Mouse (Mus musculus) skeletal muscle tissue, adult 2 months (tissue): Measurements from ENCODE around the gene Capn7.
A peak's percentile ranks its signal among the peaks of the same experiment; 100 is the strongest.

ENCODE experiments used
- DNase-seq: peaks from one replicate; pipeline ENCODE4 v3.0.0-alpha.2; 2012; ENCODE audit warnings: low read depth, low spot score

Capn7 gene

DNA sequence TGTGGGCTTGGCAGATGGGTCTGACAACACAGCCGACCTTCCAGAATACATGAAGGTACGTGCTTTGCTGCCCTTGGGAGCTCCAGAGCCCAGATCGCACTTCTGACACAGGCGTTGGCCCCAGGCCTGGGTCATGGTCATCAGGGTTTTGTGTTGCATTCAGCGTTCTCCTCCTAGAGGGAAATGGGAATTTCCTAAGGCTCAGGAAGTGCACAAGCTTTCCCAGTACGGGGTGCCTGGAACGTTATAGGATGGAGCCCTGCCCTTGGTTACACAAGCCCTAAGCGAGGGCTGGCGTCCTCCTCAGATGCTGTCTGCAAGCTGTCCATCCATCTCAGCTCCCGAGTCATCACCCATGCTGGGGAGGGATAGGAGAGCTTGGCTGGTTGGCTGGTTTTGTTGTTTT is 76.2 kb downstream of the Capn7 start:
- DNase-seq = peak; percentile 62

- DNase-seq = no peak
Measured at GRCm38 (mm10) chr14:31413475-31414086, 77.1 kb downstream of the Capn7 start.

- DNase-seq = no peak
Measured at GRCm38 (mm10) chr14:31414235-31414966, 78.0 kb downstream of the Capn7 start.

DNA sequence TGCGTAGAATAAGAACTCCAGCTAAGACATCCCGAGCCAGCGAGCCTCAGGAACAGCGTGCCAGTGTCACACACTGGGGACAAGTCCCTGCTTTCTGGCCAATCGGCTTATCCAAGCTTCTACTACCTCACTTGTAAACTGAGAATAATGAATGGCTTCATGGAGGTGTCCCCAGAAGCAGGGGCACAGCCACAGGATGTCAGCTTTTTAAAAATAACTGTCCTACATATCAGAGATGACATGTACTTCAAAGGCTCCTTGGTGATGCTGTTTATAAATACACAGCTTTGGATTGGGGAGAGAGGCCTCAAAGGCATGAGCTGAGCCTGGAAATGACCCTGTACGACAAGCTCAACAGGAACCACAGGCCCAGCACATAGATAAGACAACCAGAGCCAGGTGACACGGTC is 78.5 kb downstream of the Capn7 start:
- peak; percentile 85 for DNase-seq

GRCm38 (mm10) chr14:31416411-31416810 is 80.0 kb downstream of the Capn7 start:
- DNase-seq = no peak

DNA sequence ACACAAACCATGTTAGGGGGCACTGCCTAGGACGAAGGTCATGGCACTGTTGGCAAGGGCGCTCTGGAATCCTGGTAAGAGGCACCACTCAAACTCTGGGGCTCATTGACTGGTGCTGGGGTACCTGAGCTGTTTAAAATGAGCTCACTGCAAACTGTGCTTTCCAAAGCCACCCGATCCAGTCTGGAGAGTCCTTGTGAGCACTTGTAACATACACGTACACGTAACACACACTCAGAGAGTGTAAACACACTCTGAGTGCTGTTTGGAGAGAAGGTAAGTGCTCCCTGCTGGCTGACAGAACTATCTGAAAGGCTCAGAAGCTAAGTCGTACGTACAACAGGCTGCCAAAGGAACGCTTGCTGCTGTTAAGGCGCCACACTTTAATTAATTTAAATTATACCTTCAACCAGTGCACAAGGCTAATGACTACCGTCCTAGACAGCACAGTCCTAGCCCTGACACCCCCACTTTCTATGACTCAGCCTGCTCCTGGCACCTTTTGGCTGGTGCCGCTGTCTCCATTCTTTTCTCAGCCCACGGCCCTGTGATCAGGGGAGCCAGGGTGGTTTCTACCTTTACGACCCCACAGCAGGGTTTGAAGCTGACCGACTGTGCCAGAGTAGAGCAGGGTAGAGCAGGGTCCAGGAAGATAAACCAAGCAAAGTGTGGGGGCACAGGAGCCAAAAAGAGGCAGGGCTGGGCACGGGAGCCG is 80.6 kb downstream of the Capn7 start:
- DNase-seq = no peak

DNA sequence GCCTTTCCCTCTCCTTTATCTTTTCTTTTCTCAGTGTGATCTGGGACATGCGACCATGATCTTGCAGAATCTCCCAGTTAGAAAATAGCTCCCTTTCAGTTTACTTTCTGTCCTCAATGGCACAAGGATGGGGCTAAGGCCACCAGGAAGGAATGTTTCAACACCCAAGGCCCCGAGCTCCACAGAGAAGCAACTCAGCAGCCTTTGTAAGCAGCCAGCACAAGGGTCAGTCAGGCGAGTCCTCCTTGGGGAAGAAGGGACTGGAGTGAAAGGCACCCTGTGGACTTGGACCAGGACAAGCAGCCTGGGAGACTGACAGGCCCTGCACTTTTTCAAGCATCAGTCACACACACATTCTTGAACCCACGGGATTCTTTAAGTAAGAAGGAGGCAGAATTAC is 82.8 kb downstream of the Capn7 start:
- DNase-seq = no peak

GRCm38 (mm10) chr14:31420135-31420534 is 83.7 kb downstream of the Capn7 start:
- DNase-seq = no peak

DNA sequence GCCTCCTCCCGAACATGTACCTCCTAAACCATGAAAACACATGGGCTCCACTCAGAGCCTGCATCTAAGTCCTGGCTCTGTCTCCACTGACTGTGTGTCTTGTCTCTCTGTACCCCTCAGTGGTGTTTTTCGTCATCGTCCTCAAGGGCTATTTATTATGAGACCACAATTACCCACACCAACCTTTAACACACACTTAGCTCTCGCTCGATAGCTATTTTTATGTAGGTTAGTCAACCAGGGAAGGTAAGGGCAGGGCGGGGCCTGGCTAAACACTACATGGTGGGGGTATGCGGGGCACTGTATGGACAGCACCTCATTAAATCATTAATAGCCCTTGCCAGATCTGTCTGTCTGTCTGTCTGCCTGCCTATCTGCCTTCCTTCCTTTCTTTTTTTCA is 84.1 kb downstream of the Capn7 start:
- DNase-seq = no peak

DNA sequence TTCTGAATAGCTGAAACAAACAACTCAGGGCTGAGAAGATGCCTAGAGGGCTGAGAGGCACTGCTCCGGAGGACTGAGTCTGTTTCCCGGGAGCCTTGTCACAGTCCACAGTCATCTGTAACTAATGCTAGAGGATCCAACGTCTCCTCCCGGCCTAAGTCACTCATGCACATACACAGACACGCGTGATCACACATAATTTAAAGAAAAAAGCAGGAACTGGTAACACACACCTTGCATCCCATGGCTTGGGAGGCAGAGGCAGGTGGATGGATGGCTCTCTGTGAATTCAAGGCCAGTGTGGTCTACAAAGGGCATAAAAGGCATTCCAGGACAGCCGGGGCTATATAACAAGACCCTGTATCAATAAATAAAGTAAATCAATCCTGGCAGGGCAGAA is 84.5 kb downstream of the Capn7 start:
- no peak for DNase-seq
